Mouse (Mus musculus) spleen, postnatal 4 days (tissue): Measurements from ENCODE around the gene Hspa12a.

ENCODE experiments used
- DNase-seq, 2 experiments: peaks; one replicate each; pipeline ENCODE4 v3.0.0; 2022; ENCODE audit warnings: low spot score in 2 of 2

The Hspa12a gene

GRCm38 (mm10) chr19:58758871-58759270 is 184.6 kb downstream of the Hspa12a start:
- no peak for DNase-seq

DNA sequence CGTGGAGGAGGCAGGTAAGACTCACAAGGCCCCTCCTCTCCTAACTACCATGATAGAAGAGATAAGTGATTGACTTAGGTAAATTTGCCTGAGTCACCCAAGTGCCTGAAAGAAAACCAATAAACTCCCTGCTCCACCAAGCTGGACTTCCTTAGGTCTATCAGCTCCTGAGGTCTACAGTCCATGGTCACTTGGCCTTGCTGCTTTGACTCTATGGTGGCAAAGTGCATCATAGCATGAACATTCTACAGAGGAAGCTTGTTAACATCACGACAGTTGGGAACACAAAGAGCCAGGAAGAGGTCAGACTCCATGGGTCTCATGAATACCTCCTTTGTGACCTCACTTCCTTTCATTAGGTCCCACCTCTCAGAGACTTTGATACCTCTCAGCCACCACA is 191.9 kb downstream of the Hspa12a start:
- DNase-seq: no peak

DNA sequence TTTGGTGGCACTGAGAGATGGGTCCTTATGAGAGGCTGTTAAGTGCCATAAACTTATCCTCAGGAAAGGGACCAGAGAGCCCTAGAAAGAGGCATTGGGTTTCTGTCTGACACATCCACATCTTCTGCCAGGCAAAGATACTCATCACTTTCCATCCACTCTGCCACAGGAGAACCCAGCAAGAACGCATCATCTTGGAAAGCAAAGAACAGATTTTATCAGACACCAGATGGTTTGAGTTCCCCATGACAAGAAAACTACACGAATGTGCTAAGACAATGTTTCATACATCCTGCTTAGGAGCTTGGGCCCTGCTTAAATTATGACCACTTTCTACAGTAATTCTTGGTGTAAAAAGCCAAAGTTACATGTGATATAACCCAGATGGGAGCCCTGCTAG is 192.6 kb downstream of the Hspa12a start:
- DNase-seq: no peak

DNA sequence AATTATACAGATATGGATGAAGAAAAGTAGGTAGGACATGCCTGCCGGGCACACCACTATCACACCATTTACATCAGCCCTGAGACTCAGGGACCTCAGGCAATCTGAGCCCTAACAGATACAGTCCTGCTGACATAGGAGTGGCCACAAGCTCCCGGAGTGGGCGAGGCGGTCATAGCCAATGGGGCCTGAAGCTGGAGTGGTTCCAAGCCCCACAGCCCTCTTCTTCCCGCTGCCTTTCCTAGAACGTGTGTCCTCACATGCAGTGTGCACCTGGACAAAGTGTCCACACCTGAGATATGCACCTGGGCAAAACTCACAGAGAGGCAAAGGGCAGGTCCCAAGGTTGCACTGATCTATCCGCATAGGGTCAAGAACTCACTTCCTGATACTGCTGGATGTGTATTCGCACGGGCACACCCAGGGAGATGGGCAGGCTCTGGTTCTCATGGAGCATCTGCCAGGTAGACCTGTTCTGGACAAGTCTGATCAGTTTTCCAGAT is 195.9 kb downstream of the Hspa12a start:
- DNase-seq: no peak
